Mouse (Mus musculus) layer of hippocampus, adult 2 months (tissue): ENCODE measurements around the gene Cntn5. TPM values are rescaled to one million over a fixed set of nuclear protein-coding genes. Genes with fewer than 3 reads are reported as not detected.

Experiments
- DNase-seq, 2 experiments: peaks; one replicate each; pipeline ENCODE4 v3.0.0; 2022; ENCODE audit warnings: low spot score in 2 of 2
- H3K27ac ChIP-seq: fragments of 200-600 bp; 2 replicates; pipeline ENCODE4 v1.8.1; 2022
- H3K4me3 ChIP-seq: fragments of 200-600 bp; 2 replicates; pipeline ENCODE4 v1.8.1; 2022; ENCODE audit warnings: mild to moderate bottlenecking
- CTCF ChIP-seq: fragments of 200-600 bp; conservative IDR thresholded peaks from 2 replicates; pipeline ENCODE4 v1.8.1; 2022; ENCODE audit warnings: antibody characterized with exemption, mild to moderate bottlenecking, moderate library complexity
- total RNA-seq, 2 experiments: library from RNA; stranded (reverse); gene quantifications; 2 replicates each; pipeline ENCODE4 v1.2.3; 2021

Cntn5 gene
- total RNA-seq, 2 experiments from 2014 or later: 11.3 to 12.2 TPM

- no peak for DNase-seq
- TF ChIP-seq CTCF: no peak
- Histone ChIP-seq H3K4me3 (no peak overlapping the region), H3K27ac (no peak overlapping the region)
Observed at GRCm38 (mm10) chr9:10718986-10719385, 185.6 kb downstream of the Cntn5 start.

- Histone ChIP-seq H3K27ac (no peak overlapping the region), H3K4me3 (no peak overlapping the region)
- DNase-seq: no peak
- no peak for TF ChIP-seq CTCF
Observed at GRCm38 (mm10) chr9:10713641-10714040, 190.9 kb downstream of the Cntn5 start.

- Histone ChIP-seq H3K27ac (0 out of 2 replicates have a peak overlapping the region, but pooled peaks have one; percentile 14), H3K4me3 (no peak overlapping the region)
- DNase-seq: no peak
- TF ChIP-seq CTCF: no peak
Observed at GRCm38 (mm10) chr9:10681646-10682045, 222.9 kb downstream of the Cntn5 start.

- Histone ChIP-seq H3K4me3 (no peak overlapping the region), H3K27ac (no peak overlapping the region)
- DNase-seq: no peak
- no peak for TF ChIP-seq CTCF
Observed at GRCm38 (mm10) chr9:10681181-10681580, 223.4 kb downstream of the Cntn5 start.

- no peak for DNase-seq
- no peak overlapping the region for H3K27ac ChIP-seq
- TF ChIP-seq CTCF: no peak
Observed at GRCm38 (mm10) chr9:10668676-10669075, 235.9 kb downstream of the Cntn5 start.

GRCm38 (mm10) chr9:10667438-10667837, 237.1 kb downstream of the Cntn5 start:
- TF ChIP-seq CTCF: no peak

More at GRCm38 (mm10) chr9:10668676-10669075, 235.9 kb downstream of the Cntn5 start:
- H3K4me3 ChIP-seq: no peak overlapping the region

GRCm38 (mm10) chr9:10665756-10666155, 238.8 kb downstream of the Cntn5 start:
- TF ChIP-seq CTCF: no peak
- DNase-seq: no peak

More at GRCm38 (mm10) chr9:10667438-10667837, 237.1 kb downstream of the Cntn5 start:
- H3K4me3 ChIP-seq: no peak overlapping the region
- no peak overlapping the region for H3K27ac ChIP-seq
- DNase-seq: no peak

GRCm38 (mm10) chr9:10663101-10663500, 241.5 kb downstream of the Cntn5 start:
- TF ChIP-seq CTCF: no peak
- peak; percentile 51 to 55 for DNase-seq
- H3K4me3 ChIP-seq: no peak overlapping the region
- H3K27ac ChIP-seq: 0 out of 2 replicates have a peak overlapping the region, but pooled peaks have one; percentile 4

More at GRCm38 (mm10) chr9:10665756-10666155, 238.8 kb downstream of the Cntn5 start:
- Histone ChIP-seq H3K27ac (no peak overlapping the region), H3K4me3 (no peak overlapping the region)

GRCm38 (mm10) chr9:10659478-10659877, 245.1 kb downstream of the Cntn5 start:
- DNase-seq: no peak
- H3K27ac ChIP-seq: no peak overlapping the region
- no peak overlapping the region for H3K4me3 ChIP-seq
- no peak for TF ChIP-seq CTCF

GRCm38 (mm10) chr9:10658086-10658485, 246.5 kb downstream of the Cntn5 start:
- no peak overlapping the region for H3K27ac ChIP-seq
- no peak for DNase-seq
- no peak for TF ChIP-seq CTCF
- H3K4me3 ChIP-seq: no peak overlapping the region

- TF ChIP-seq CTCF: no peak
- DNase-seq: no peak
- H3K27ac ChIP-seq: no peak overlapping the region
- no peak overlapping the region for H3K4me3 ChIP-seq
Observed at GRCm38 (mm10) chr9:10657144-10657748, 247.3 kb downstream of the Cntn5 start.

- TF ChIP-seq CTCF: no peak
- Histone ChIP-seq H3K4me3 (no peak overlapping the region), H3K27ac (no peak overlapping the region)
- DNase-seq: no peak
Observed at GRCm38 (mm10) chr9:10650632-10651031, 253.9 kb downstream of the Cntn5 start.

GRCm38 (mm10) chr9:10645951-10646350, 258.6 kb downstream of the Cntn5 start:
- H3K4me3 ChIP-seq: no peak overlapping the region
- H3K27ac ChIP-seq: no peak overlapping the region
- TF ChIP-seq CTCF: no peak
- DNase-seq: no peak
